Mouse (Mus musculus) embryo, embryonic 11.5 days (tissue): ENCODE measurements at regions not wholly inside any gene's neighbourhood (a gene's known extent, or its start where the extent isn't known, plus 50 kb on each side); places are given as distances from the start of the nearest gene placed in this dataset.

Experiments
- DNase-seq: peaks from one replicate; pipeline ENCODE4 v3.0.0-alpha.2; 2012; ENCODE audit warnings: low read depth, low spot score

GRCm38 (mm10) chr6:135610504-135611096 is 248.3 kb downstream of the Emp1 start:
- no peak for DNase-seq

GRCm38 (mm10) chr6:135627928-135628327 is 265.6 kb downstream of the Emp1 start:
- no peak for DNase-seq

GRCm38 (mm10) chr6:135629236-135629635 is 266.9 kb downstream of the Emp1 start:
- DNase-seq: no peak

GRCm38 (mm10) chr6:135632671-135633070 is 270.3 kb downstream of the Emp1 start:
- no peak for DNase-seq

GRCm38 (mm10) chr6:135636648-135637047 is 274.3 kb downstream of the Emp1 start:
- no peak for DNase-seq

GRCm38 (mm10) chr6:135642711-135643110 is 280.4 kb downstream of the Emp1 start:
- DNase-seq: no peak

- DNase-seq: no peak
Measured at GRCm38 (mm10) chr6:135646177-135646576, 283.8 kb downstream of the Emp1 start.

GRCm38 (mm10) chr6:135653002-135653401 is 290.7 kb downstream of the Emp1 start:
- DNase-seq: no peak

GRCm38 (mm10) chr6:135662386-135662785 is 300.0 kb downstream of the Emp1 start:
- DNase-seq: no peak

GRCm38 (mm10) chr6:135662801-135663537 is 300.6 kb downstream of the Emp1 start:
- no peak for DNase-seq
